Mouse (Mus musculus) intestine, embryonic 14.5 days (tissue): Measurements from ENCODE around the gene Bmp8b. TPM values are rescaled to one million over a fixed set of nuclear protein-coding genes. Genes with fewer than 3 reads are reported as not detected.
"Not testable (repeated sequence)": the region's sequence is repeated elsewhere in the genome, so short reads cannot be mapped to it uniquely, and the experiment has no call there.

Experiments used
- ATAC-seq: fragments of 200-750 bp; cut with Nextera tagmentation; replicated peaks from 2 replicates; pipeline ENCODE4 v1.8.0; 2017; ENCODE audit warnings: low read depth, moderate number of reproducible peaks, moderate TSS enrichment, moderate library complexity; ENCODE audit not compliant: low FRiP score, low TSS enrichment
- DNase-seq: peaks from one replicate; pipeline ENCODE4 v3.0.0-alpha.2; 2018; ENCODE audit warnings: low spot score
- H3K27ac ChIP-seq: fragments of 300-500 bp; sonication (generic); 2 replicates; pipeline ENCODE4 v1.5.1; 2014; ENCODE audit warnings: low read depth, mild to moderate bottlenecking, control low read depth
- H3K27me3 ChIP-seq: fragments of 300-500 bp; sonication (generic); replicated peaks from 2 replicates; pipeline ENCODE4 v1.6.1; 2014; ENCODE audit warnings: low read length, control low read depth; ENCODE audit not compliant: control insufficient read depth, insufficient read depth
- H3K36me3 ChIP-seq: fragments of 300-500 bp; sonication (generic); 2 replicates; pipeline ENCODE4 v1.6.1; 2014; ENCODE audit warnings: low read length, control low read depth; ENCODE audit not compliant: control insufficient read depth, insufficient read depth
- H3K4me1 ChIP-seq: fragments of 300-500 bp; sonication (generic); replicated peaks from 2 replicates; pipeline ENCODE4 v1.6.1; 2014; ENCODE audit warnings: low read length, control low read depth, mixed read lengths; ENCODE audit not compliant: control insufficient read depth, insufficient read depth
- H3K4me2 ChIP-seq: fragments of 300-500 bp; sonication (generic); 2 replicates; pipeline ENCODE4 v1.6.1; 2014; ENCODE audit warnings: low read length
- H3K4me3 ChIP-seq: fragments of 300-500 bp; sonication (generic); 2 replicates; pipeline ENCODE4 v1.5.1; 2014; ENCODE audit warnings: low read depth, low read length, control low read depth, mixed read lengths
- H3K9ac ChIP-seq: fragments of 300-500 bp; sonication (generic); 2 replicates; pipeline ENCODE4 v1.6.1; 2014; ENCODE audit warnings: mild to moderate bottlenecking, low read length
- H3K9me3 ChIP-seq: fragments of 300-500 bp; sonication (generic); 2 replicates; pipeline ENCODE4 v1.6.1; 2016; ENCODE audit warnings: low read length, control low read depth; ENCODE audit not compliant: control insufficient read depth
- WGBS: fragments of 180-500 bp; shearing (Covaris S2); extraction: QIAGEN DNeasy Blood & Tissue Kit; methylation state at CpG from one replicate; pipeline ENCODE4 v1.1.7; 2014; 5-methylcytosine and 5-hydroxymethylcytosine counted together
- polyA plus RNA-seq: library from polyadenylated mRNA; unstranded; fragments of >200 nt; fragmentation: Nextera tagmentation; extraction: Ambion mirVana; gene quantifications from 2 replicates; pipeline ENCODE4 v1.2.1, GENCODE M21; 2014

Gene Bmp8b
- polyA plus RNA-seq, 1 experiment from 2014 or later = 0.35 TPM

DNA sequence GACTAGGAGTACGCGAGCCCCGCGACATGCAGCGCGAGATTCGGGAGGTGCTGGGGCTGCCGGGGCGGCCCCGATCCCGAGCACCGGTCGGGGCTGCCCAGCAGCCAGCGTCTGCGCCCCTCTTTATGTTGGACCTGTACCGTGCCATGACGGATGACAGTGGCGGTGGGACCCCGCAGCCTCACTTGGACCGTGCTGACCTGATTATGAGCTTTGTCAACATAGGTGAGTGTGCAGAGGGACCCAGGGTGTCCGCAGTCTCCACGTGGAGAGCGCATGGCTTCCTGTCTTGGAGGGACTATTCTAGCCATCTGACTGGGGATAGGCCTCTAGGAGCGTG is 456 bp downstream of the Bmp8b start:
- Histone ChIP-seq H3K9me3 (no peaks in the 10 kb centered on the region), H3K27ac (no peak overlapping the region), H3K27me3 (peaks cover 35% of the 10 kb centered on the region), H3K4me3 (peak overlapping the region; percentile 20), H3K9ac (no peak overlapping the region), H3K36me3 (no peaks in the 10 kb centered on the region), H3K4me2 (peak overlapping the region; percentile 48), H3K4me1 (peaks cover 7% of the 10 kb centered on the region; the same call in 1 of the 2 replicates)
- ATAC-seq (peak; percentile 29), DNase-seq (no peak)
- 26% methylated on average over 24 of the region's 24 CpGs for WGBS

GRCm38 (mm10) chr4:123105929-123106328 is 964 bp downstream of the Bmp8b start:
- not testable (repeated sequence) for DNase-seq, H3K36me3 ChIP-seq, H3K9me3 ChIP-seq, H3K27ac ChIP-seq, H3K4me3 ChIP-seq, H3K9ac ChIP-seq, ATAC-seq, H3K4me1 ChIP-seq, H3K4me2 ChIP-seq
- H3K27me3 ChIP-seq = peaks cover 35% of the 10 kb centered on the region
- WGBS = 82% methylated on average over 6 of the region's 7 CpGs

- H3K4me1 ChIP-seq = peaks cover 7% of the 10 kb centered on the region; the same call in 1 of the 2 replicates
- no peak overlapping the region for H3K27ac ChIP-seq
- no peak for DNase-seq
- no peak overlapping the region for H3K4me2 ChIP-seq
- no peak for ATAC-seq
- WGBS = 82% methylated on average over 2 of the region's 2 CpGs
- H3K4me3 ChIP-seq = no peak overlapping the region
- no peak overlapping the region for H3K9ac ChIP-seq
- H3K27me3 ChIP-seq = peaks cover 35% of the 10 kb centered on the region
- H3K9me3 ChIP-seq = no peaks in the 10 kb centered on the region
- no peaks in the 10 kb centered on the region for H3K36me3 ChIP-seq
These were observed 1.9 kb downstream of the Bmp8b start for GRCm38 (mm10) chr4:123106864-123107263.

GRCm38 (mm10) chr4:123108056-123108455 is 3.1 kb downstream of the Bmp8b start:
- Histone ChIP-seq H3K27ac (no peak overlapping the region), H3K4me3 (no peak overlapping the region), H3K9ac (no peak overlapping the region), H3K36me3 (no peaks in the 10 kb centered on the region), H3K4me2 (no peak overlapping the region), H3K9me3 (no peaks in the 10 kb centered on the region), H3K4me1 (peaks cover 7% of the 10 kb centered on the region; the same call in 1 of the 2 replicates), H3K27me3 (peaks cover 32% of the 10 kb centered on the region)
- ATAC-seq (no peak), DNase-seq (no peak)
- WGBS = 88% methylated on average over 5 of the region's 5 CpGs

- Histone ChIP-seq H3K27ac (no peak overlapping the region), H3K9ac (no peak overlapping the region), H3K9me3 (no peaks in the 10 kb centered on the region), H3K4me2 (no peak overlapping the region), H3K4me1 (no peaks in the 10 kb centered on the region), H3K4me3 (no peak overlapping the region), H3K36me3 (no peaks in the 10 kb centered on the region), H3K27me3 (peaks cover 8% of the 10 kb centered on the region)
- 94% methylated on average over 4 of the region's 4 CpGs for WGBS
- ATAC-seq (no peak), DNase-seq (no peak)
These were observed 5.8 kb downstream of the Bmp8b start for GRCm38 (mm10) chr4:123110751-123111150.

DNA sequence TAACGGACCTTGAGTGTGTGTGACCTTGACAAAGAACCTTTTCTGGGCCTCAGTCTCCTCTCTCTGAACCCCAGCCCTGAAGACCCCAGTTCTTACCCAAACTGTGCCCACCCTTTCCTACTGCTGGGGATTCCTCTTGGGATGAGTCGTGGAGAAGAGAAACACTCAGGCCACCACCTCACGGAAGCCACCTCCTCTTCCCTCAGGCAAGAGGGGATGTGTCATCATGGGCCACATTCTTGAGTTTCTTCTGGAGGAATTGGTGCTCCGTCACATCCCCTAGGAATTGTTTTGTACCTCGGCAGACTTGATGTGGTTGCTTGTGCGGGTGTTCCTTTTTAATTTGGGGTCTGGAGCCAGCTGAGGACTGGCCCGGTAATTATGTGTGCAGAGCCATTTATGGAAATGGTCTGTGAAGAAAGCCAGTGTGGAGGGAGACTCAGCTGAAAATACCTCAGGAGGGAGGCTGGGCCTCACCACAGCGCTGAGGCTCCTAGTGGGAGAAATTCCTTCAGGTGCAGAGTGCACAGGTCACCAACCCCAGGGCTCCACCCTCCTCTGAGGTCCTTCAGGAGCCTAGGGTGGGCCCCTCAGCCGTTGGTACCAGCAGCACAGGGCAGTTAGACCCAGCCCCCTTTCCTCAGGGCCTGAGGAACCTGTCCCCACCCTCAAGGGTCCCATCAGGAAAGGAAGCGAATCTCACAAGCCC is 6.5 kb downstream of the Bmp8b start:
- H3K27ac ChIP-seq, ATAC-seq, H3K4me2 ChIP-seq, H3K9me3 ChIP-seq, H3K36me3 ChIP-seq, H3K9ac ChIP-seq, H3K4me3 ChIP-seq, H3K4me1 ChIP-seq, H3K27me3 ChIP-seq, DNase-seq: not testable (repeated sequence)
- WGBS = 62% methylated on average over 10 of the region's 10 CpGs

DNA sequence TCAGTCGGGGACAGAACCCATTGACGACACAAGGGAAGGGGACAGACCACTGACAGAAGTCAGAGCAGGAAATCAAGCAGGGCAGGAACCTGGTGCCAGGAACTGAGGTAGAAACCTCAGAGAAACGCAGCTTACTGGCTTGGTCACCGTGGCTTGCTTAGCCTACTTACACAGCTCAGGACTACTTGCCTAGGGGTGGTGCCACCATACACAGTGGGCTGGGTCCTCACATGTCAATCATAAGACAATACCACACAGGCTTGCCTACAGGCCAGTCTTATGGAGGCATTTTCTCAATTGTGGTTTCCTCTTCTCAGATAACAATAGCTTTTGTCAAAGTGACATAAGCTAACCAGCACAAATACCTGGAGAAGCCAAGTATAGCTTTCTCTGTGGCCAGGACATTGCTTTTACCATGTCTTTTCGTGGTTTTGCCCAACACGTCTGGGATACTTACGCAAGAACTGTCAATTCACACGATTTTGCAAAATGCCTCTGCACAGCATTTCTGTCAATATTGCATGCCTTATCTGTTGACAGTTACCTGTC is 7.3 kb downstream of the Bmp8b start:
- WGBS = 80% methylated on average over 8 of the region's 8 CpGs
- no peaks in the 10 kb centered on the region for H3K9me3 ChIP-seq
- H3K27ac ChIP-seq = no peak overlapping the region
- no peak overlapping the region for H3K9ac ChIP-seq
- H3K4me3 ChIP-seq = no peak overlapping the region
- H3K4me2 ChIP-seq = no peak overlapping the region
- no peaks in the 10 kb centered on the region for H3K4me1 ChIP-seq
- no peaks in the 10 kb centered on the region for H3K36me3 ChIP-seq
- ATAC-seq (no peak), DNase-seq (no peak)
- peaks cover 6% of the 10 kb centered on the region; the same call in 1 of the 2 replicates for H3K27me3 ChIP-seq

- H3K36me3 ChIP-seq, H3K9ac ChIP-seq, H3K27me3 ChIP-seq, H3K4me3 ChIP-seq, ATAC-seq, H3K4me2 ChIP-seq, H3K27ac ChIP-seq, H3K4me1 ChIP-seq, H3K9me3 ChIP-seq, DNase-seq: not testable (repeated sequence)
- WGBS = 99% methylated on average over 4 of the region's 4 CpGs
These were observed 9.7 kb downstream of the Bmp8b start for GRCm38 (mm10) chr4:123114651-123115050.

DNA sequence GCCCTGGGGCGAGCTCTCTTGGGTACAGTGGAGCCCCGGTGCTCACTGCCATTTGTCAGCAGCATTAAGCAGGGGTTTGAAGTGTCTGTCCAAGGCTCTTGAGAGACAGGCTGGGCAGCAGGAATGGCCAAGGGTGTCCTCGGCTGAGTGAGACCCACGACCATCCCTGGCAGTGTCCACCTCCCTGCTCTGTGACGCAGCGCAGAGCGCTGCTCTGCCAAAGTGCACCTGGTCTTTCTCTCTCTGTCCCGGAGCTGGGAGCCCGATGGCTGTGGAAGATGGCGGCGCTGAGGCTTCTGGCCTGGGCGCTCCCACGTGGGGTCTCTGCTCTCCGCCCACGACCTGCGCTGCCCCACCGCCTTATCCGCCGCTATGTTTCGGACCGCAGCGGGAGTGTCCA is 11.0 kb downstream of the Bmp8b start, which contains the start of gene Oxct2b:
Gene Oxct2b (plus strand): TSS at position 256 of the 400 bp plus-strand sequence.
- peak within 1 kb of the TSS; percentile 53 for H3K4me2 ChIP-seq
- peaks cover 9% of the 10 kb centered on the region; the same call in 1 of the 2 replicates for H3K27me3 ChIP-seq
- H3K4me1 ChIP-seq = no peaks in the 10 kb centered on the region
- H3K36me3 ChIP-seq = no peaks in the 10 kb centered on the region
- H3K9ac ChIP-seq = no peak within 1 kb of the TSS
- ATAC-seq = peak; percentile 42; the same call in 1 of the 2 replicates
- H3K9me3 ChIP-seq = no peaks in the 10 kb centered on the region
- 10% methylated on average over 21 of the region's 22 CpGs for WGBS
- H3K4me3 ChIP-seq = peak within 1 kb of the TSS; percentile 25
- DNase-seq = peak; percentile 65
- no peak within 1 kb of the TSS for H3K27ac ChIP-seq
